Mouse (Mus musculus) frontal cortex, adult 2 months (tissue): ENCODE data around the gene Arhgef6. TPM values are rescaled to one million over a fixed set of nuclear protein-coding genes. Genes with fewer than 3 reads are reported as not detected.

ENCODE experiments used
- DNase-seq, 2 experiments: peaks; one replicate each; pipeline ENCODE4 v3.0.0; 2022; ENCODE audit warnings: low spot score in 1 of 2; ENCODE audit errors: extremely low spot score in 1 of 2
- polyA plus RNA-seq: library from polyadenylated mRNA; depleted of rRNA; stranded (reverse); fragments of >200 nt; gene quantifications from 2 replicates; pipeline ENCODE4 v1.2.3, GENCODE M21; 2012; rRNA removed

Arhgef6 gene
- 37.2 and 37.9 TPM in 2 replicates for polyA plus RNA-seq

DNA sequence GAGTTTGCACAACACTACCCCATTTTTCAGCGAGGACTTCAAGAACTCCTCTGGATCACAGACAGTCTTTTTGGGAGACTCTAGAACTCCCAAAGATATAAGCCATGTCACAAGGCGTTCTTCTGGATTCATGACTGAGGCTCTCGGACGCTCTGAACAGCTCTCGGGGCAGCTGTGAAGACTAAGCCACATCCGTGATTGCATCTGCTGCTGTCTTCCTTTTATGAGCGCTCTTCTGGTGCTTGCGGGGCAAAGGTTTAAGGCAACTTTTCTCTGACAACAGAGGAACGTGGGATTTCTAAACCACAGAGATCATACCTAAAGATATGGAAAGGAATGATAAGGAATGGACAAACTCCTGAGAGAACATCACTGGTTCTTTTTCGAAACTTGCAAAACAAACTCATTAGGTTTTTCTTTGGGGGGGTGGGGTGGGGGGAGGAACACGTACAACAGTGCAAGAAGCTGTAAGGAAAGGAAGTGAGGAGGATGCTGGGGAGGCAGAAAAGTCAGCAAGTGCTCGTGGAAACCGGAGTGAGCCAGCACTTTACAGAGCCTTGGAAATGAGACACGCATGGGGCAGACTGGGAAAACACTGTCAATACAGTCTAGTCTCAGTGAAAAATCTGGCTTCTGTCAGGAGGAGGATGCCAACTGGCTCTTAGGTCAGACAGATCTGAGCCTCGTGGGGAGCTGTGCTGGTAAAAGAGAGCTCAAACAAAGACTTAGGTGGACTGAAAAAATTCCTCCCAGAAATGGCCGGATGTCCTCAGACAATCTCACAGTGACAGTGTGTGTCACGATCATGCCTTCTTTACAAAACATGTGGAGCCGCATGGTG is at the start of gene Arhgef6:
Arhgef6 (minus strand) TSS at position 359 of the 841 bp plus-strand sequence.
- DNase-seq, result no peak

DNA sequence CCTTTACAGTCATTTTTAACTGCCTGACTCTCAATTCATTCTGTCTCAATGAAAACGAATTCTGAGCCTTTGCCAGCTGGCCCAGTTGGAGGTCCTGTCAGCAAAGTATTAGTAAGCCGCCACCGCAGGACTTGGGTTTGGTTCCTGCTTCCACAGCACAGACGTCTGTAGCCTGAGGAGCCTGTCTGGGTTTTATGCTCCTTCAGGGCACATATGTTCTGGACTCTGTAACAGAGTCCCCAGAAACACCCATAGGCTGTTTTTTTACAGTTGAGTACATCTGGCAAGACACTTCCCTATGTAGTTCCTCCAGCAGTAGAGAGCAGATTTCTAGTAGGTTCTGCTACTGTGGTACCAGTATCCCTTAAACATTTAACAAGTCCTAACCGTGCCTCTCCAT is 42.4 kb upstream of the Arhgef6 start:
- DNase-seq, result no peak

DNA sequence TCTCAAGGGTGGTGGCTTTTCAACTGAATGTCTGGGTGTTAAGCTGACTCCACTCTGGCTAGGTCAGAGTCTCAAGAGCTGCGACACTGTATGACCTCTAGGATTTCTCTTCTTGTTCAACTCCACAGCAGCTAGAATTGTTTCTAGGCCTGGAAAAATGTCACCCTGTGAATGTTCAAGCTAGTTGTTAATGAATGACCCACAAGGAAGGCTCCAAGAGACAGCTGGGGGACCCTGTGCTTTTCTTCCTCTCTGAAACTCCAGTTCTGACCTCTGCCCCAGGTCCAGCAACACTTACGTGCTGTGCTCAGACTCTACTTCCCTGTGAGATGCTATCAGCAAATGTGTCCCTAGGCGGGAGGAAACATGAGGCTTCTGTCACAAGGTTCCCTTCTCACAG is 40.0 kb upstream of the Arhgef6 start:
- no peak for DNase-seq

DNA sequence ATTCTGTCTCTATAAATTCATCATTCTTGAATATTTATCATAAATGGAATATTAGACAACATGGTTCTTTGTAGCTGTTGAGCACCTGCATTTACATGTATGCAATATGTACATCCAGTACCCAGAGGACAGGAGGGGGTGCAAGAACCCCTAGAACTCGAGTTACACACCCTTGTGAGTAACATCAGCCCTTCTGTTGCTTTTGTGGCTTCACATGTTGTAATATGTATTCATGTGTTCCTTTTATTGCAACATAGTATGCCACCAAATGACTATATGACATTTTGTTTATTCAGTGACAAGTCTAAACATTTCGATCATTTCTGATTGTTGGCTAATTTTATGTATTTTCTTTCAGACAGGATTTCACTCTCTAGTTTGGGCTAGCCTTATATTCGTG is 38.6 kb upstream of the Arhgef6 start:
- DNase-seq, result no peak

DNA sequence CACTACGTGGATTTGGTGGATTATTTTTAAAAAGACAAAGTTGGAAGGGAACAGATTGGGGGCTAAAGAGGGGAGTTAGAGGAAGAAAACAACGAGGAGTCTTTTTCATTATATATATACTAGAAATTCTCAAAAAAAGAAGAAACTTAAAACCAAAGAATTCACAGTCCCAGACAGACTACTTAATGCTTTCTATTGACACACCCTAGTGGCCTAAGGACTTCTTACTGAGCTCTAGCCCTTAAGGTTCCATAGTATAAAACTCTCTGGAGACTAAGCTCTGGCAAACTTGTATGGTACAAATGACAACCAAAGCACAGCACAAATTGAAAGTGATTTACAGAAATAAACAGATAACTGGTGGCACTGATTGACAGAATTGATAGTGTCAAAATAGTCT is 35.5 kb upstream of the Arhgef6 start:
- no peak for DNase-seq

DNA sequence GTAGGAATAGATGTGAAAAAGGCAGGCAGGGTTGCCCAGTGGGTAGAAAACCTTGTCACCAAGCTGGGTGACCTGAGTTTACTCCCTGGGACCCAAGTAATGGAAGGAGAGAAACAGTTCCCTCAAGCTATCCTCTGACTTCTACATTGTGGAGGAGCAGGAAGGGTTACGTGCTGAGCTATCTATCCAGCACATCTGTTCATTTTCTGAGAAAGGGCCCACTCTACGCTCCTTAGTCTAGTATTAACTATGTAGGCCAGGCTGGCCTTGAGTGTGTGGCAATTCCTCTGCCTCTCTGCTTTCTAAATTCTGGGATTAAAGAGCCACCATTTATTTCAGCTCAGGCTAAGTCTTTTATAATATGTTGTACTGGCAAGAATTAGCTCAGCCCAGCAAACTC is 35.0 kb upstream of the Arhgef6 start:
- no peak for DNase-seq

GRCm38 (mm10) chrX:57372965-57373364 is 34.4 kb upstream of the Arhgef6 start:
- no peak for DNase-seq

DNA sequence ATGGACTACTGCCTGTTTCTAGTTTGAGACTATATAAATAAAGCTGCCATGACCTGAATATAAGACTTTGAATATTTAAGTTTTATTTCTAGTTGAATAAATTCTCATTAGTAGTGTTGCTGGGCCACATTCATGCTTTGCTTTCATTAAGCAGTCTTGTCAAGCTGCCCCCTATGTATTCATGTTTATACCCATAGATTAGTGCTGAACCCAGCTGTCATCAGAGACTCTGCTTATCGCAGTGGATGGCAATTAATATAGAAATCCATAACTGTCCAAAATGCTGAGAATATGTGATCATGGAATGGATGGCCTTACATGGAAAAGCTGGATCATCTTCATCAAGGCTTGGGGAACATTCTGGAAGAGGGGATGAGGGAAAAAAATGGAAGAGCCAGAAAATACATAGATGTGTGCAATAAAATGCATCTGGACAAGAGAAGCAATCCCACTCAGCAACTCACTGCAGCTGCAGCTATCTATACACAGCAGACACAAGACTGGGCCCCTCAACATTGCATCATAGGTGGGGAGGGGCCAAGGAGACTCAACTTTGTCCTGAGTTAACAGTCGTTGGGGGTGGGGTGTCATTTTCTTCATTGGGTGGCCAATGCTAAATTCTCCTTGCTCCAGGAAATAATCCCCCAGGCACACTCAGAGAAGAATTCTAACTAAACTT is 26.5 kb upstream of the Arhgef6 start:
- DNase-seq, result no peak

- no peak for DNase-seq
These were observed 20.8 kb upstream of the Arhgef6 start for GRCm38 (mm10) chrX:57359316-57359715.

DNA sequence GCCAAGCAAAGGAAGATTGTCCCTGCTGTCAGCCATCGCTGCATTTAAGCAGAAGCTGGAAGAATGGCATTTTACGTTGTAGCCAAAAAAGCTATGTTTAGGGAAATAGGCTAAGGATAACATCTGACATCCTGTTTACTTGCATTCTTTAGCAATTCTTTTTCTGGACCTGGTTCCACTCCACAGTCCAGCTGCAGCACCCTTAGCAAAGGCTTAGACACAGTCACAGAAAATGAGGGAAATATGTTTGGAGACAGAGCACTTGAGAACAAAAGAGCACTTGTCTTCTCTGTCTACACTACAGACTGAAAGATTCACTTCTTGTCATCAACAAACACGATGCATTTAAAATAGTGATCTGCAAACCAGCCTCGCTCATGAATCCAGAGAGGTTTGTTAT is 691 bp upstream of the Arhgef6 start:
- no peak for DNase-seq

DNA sequence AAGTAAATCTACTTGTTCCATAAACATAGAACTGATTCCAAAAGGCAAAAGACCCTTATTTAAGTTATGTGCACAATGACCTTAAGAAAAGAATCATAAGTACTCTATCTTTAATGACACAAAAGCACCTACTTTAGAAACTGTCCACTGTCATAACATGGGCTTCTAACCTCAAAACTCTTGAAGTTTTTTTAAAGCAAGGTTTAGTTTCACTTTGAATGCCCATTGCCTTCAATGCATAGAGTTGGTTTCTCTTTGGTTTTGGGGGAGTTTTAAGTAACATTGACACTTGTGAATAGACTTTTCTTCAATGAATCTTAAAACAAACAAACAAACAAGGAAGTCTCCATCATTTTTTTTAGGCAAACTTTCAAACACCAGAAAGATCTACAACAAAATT is 947 bp downstream of the Arhgef6 start:
- no peak for DNase-seq

DNA sequence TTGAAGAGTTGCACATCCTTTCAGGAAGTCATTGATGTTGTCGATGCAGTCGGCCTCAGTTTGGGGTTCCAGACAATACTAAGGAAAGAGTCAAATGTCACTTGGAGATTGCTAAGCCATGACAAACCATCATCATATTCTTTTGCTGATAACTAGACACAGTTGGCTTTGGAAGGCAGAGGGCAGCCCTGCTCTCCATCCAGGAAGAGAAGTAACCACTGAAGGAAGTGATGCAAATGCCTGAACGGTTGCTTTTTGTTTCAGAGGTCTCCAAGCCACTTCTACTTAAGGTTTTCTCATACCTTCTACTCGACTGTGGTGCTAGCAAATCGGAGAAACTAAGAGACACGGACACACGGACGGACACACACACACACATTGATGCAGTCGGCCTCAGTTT is 1.6 kb downstream of the Arhgef6 start:
- no peak for DNase-seq

DNA sequence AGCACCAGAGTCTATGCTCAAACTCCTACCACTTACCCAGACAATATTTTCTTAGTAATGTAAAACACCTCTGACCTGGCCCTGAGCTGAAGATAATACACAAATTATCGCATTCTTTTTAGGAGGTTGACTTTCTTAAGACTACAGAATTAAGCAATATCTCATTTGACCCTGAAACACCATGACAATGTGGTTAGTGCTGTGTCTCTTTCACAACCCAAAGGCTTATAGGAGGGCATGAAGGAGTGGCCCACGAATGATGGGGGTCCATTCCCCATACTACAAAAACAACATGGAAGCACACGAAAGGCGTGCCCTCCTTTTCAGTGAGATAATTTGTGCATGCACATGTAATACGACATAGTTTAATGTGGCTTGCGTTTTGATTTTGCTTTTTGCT is 3.2 kb downstream of the Arhgef6 start:
- no peak for DNase-seq

GRCm38 (mm10) chrX:57327668-57328338 is 10.7 kb downstream of the Arhgef6 start:
- DNase-seq, result no peak

DNA sequence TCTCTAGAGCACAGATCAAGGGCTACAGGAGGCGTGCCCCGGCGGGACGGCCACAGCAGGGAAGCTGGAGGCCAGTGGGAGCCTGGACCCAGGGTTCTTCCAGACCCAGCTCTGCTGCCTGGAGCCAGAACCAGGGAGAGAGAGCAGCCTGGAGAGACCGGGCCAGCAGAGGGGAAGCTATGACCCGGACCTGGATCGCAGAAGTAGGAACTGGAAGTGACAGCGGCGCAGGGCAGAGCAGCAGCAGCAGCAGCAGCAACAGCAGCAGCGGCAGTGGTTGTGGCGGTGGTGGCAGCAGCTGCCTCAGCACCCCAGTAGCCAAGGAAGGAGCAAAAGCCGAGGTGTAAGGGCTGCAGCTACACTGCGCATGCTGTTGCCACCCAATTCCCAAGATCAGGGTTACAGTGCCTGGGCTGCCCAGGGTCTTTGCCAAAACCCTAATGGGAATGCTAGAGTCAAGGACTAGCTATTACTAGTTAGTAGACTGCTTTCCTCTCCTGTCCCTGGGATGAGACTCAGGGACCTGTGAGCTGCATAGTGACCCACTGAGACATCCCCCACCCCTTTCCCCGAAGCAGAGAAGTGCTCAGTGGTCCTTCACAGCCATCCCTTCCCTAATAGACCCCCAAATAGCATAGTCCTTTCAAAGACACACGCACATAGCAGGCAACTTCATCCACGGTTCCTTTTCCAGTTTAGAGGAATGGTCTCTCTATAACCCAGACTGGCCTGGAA is 11.9 kb downstream of the Arhgef6 start:
- peak in 1 of 2 experiments; percentile 12 for DNase-seq

DNA sequence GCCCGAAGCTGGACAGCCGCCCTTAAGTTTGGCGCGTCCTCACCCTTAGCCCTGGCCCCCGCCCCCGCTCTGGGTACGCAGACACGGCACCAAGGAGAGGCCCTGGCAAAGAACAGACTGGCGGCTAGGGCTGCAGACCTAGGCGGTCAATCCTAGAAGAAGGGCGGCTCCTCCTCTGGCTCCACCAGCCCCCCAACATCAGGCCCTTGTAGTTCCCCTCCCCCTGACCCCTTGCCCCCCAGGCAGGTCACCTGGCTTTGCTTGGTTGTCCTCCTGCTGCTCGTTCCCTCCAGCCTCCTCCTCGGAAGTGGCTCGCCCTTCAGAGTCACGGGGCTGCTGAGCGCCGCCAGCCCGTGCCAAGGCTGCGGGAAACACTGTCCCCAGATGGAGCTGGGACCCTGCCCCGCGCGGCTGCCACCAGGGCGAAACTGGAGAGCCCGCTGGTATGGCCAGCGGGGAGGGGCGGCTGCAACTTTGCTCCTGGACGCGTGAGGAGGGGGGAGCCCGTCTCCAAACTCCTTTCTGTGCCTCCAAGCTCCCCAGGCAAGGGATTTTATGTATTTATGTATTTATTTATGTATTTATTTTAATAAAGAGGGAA is 12.6 kb downstream of the Arhgef6 start:
- no peak for DNase-seq

GRCm38 (mm10) chrX:57324891-57325290 is 13.6 kb downstream of the Arhgef6 start:
- no peak for DNase-seq

DNA sequence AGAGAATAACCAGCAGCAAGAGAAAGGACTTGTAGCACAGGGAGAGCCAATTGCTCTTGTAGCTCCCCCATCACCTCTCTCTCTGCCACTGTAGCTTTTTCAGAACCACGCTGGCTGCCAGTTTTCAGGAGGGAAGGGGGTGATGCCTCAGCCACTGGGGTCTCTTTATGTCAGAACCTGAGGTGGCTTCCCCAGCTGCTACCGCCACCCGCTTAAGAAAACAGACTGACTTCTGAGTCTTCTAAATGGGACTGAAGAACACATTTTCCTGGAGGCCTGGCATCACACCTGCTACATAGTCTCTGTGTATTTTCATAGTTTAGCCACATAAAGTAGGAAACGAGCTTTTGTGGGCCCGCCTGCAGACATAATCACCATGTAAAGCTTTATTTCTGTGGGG is 26.5 kb downstream of the Arhgef6 start:
- no peak for DNase-seq

DNA sequence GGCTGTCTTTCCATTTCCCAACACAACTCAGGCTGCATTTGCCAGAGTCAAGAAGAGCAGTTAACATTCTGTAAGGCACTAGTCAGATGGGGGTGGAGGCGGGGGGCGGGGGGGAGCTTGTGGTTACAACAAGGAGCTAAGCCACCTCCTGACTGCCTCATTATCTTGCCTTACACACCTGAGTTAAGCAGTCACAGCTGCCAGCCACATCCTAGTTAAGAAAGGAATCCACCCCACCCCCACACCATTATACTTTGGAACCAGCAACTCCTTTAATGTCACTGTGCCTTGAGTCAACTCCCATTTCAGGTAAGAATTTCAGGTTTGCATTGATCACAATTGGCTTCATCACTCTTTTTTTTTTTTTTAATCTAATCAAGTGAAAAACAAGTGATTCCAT is 28.5 kb downstream of the Arhgef6 start:
- DNase-seq, result no peak

GRCm38 (mm10) chrX:57306747-57307146 is 31.8 kb downstream of the Arhgef6 start:
- DNase-seq, result no peak
